Mouse (Mus musculus) neural tube, embryonic 11.5 days (tissue): ENCODE data around the gene Fasl. TPM values are rescaled to one million over a fixed set of nuclear protein-coding genes. Genes with fewer than 3 reads are reported as not detected.

Experiments used
- ATAC-seq: fragments of 200-750 bp; cut with Nextera tagmentation; 2 replicates; pipeline ENCODE4 v1.8.0; 2017; ENCODE audit warnings: moderate number of reproducible peaks, mild to moderate bottlenecking, moderate TSS enrichment, moderate library complexity; ENCODE audit not compliant: insufficient read depth, low FRiP score, low TSS enrichment
- DNase-seq: peaks from one replicate; pipeline ENCODE4 v3.0.0-alpha.2; 2015; ENCODE audit warnings: low spot score
- H3K27ac ChIP-seq: fragments of 300-500 bp; sonication (generic); 2 replicates; pipeline ENCODE4 v1.5.1; 2014; ENCODE audit warnings: low read depth, mild to moderate bottlenecking, low read length
- H3K27me3 ChIP-seq: fragments of 300-500 bp; sonication (generic); 2 replicates; pipeline ENCODE4 v1.6.1; 2014; ENCODE audit warnings: mild to moderate bottlenecking, low read length, mixed read lengths; ENCODE audit not compliant: control insufficient read depth, insufficient read depth
- H3K36me3 ChIP-seq: fragments of 300-500 bp; sonication (generic); 2 replicates; pipeline ENCODE4 v1.6.1; 2014; ENCODE audit warnings: mild to moderate bottlenecking, low read length, moderate library complexity, mixed read lengths; ENCODE audit not compliant: control insufficient read depth, insufficient read depth
- H3K4me1 ChIP-seq: fragments of 300-500 bp; sonication (generic); 2 replicates; pipeline ENCODE4 v1.6.1; 2014; ENCODE audit warnings: low read length, mixed read lengths; ENCODE audit not compliant: control insufficient read depth, insufficient read depth
- H3K4me2 ChIP-seq: fragments of 300-500 bp; sonication (generic); 2 replicates; pipeline ENCODE4 v1.6.1; 2014; ENCODE audit warnings: low read depth, mild to moderate bottlenecking, moderate library complexity
- H3K4me3 ChIP-seq: fragments of 300-500 bp; sonication (generic); 2 replicates; pipeline ENCODE4 v1.5.1; 2014; ENCODE audit warnings: low read depth, low read length
- H3K9ac ChIP-seq: fragments of 300-500 bp; sonication (generic); 2 replicates; pipeline ENCODE4 v1.6.1; 2014; ENCODE audit warnings: mild to moderate bottlenecking, low read length
- H3K9me3 ChIP-seq: fragments of 300-500 bp; sonication (generic); 2 replicates; pipeline ENCODE4 v1.6.1; 2016; ENCODE audit warnings: low read length; ENCODE audit not compliant: control insufficient read depth
- WGBS: fragments of 180-500 bp; shearing (Covaris S2); extraction: QIAGEN DNeasy Blood & Tissue Kit; methylation state at CpG from one replicate; pipeline ENCODE4 v1.1.7; 2014; 5-methylcytosine and 5-hydroxymethylcytosine counted together
- polyA plus RNA-seq: library from polyadenylated mRNA; unstranded; fragments of >200 nt; fragmentation: Nextera tagmentation; extraction: Ambion mirVana; gene quantifications from 2 replicates; pipeline ENCODE4 v1.2.1, GENCODE M21; 2014

Gene Fasl
- polyA plus RNA-seq, 1 experiment from 2014 or later: not detected

DNA sequence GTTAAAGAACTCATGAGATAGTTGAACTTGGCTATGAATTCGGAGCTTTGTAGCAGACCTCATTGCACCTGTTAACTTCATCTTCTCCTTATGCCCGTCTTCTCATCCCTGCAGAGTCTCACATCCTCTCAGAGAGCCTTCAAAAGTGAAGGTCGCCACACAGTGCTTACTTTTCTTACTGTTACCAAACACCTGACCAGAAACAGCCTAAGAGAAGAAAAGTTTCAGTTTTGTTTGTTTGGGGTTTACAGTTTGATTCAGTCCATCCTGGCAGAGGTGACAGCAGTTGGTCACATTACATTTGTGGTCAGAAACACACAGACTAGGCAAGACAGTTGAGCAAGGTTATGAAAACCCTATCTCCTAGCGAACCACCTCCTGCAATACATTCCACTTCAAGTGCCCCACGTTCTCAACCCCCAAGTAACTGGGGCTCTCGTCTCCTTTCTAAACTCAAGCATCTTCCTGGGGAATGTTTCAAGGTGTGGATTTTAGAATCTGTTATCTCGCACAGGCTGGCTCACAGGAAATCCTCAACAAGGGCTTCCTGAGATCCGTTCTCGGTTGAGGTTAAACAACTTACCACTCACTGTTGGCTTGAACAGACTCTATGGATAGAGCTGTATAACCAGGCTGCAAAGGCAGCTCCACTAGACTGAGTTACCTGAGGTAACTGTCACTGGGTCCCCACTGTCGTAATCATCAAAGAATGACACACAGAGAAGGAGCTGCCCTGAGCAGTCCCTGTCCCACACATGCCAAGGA is 6.3 kb upstream of the Fasl start:
- ATAC-seq: no peak
- no peaks in the 10 kb centered on the region for H3K36me3 ChIP-seq

DNA sequence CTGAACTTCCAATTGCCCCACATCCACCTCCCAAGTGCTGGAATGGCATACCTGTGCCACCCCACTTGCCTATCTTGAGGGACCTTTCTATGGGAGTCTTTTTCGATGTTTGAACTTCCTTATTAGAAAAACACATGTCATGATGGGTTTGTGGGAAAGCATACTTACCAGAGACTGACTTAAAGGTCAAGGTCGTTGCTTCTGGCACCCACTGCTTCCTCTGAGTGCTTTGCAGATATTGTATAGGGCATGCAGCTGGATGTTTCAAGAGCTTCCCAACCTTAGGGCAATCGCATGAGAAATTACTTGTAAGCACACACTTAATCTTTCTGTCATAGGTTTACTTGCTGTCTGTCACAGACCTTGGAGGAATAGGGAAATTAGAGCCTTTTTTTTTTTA is 5.0 kb upstream of the Fasl start:
- Histone ChIP-seq H3K27me3 (no peaks in the 10 kb centered on the region), H3K4me1 (no peaks in the 10 kb centered on the region), H3K4me3 (no peak overlapping the region), H3K36me3 (no peaks in the 10 kb centered on the region), H3K4me2 (no peak overlapping the region), H3K9ac (no peak overlapping the region), H3K9me3 (no peaks in the 10 kb centered on the region), H3K27ac (no peak overlapping the region)
- DNase-seq: no peak
- no peak for ATAC-seq
- WGBS: 81% methylated on average over 3 of the region's 3 CpGs

More for the DNA sequence above, 6.3 kb upstream of the Fasl start:
- WGBS: 89% methylated on average over 10 of the region's 10 CpGs
- no peak for DNase-seq
- Histone ChIP-seq H3K4me1 (no peaks in the 10 kb centered on the region), H3K4me3 (no peak overlapping the region), H3K9ac (no peak overlapping the region), H3K27me3 (no peaks in the 10 kb centered on the region), H3K27ac (no peak overlapping the region), H3K9me3 (no peaks in the 10 kb centered on the region), H3K4me2 (no peak overlapping the region)

DNA sequence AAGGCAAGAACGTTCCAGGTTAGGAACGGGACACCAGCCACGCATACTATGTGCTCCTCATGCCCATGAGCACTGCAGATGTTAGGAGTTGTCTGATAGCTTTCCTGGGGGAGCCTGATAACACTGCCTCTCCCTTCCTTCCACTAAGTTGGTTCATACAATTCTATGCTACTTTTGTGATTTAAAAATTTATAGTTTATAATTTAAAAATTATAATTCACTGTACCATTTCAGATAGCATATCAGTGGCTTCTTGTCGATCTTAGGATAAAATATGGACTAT is 4.3 kb upstream of the Fasl start:
- no peaks in the 10 kb centered on the region for H3K36me3 ChIP-seq
- H3K4me3 ChIP-seq: no peak overlapping the region
- ATAC-seq: no peak
- 93% methylated on average over 4 of the region's 4 CpGs for WGBS
- H3K27ac ChIP-seq: no peak overlapping the region
- H3K9ac ChIP-seq: no peak overlapping the region
- H3K9me3 ChIP-seq: no peaks in the 10 kb centered on the region
- no peaks in the 10 kb centered on the region for H3K27me3 ChIP-seq
- H3K4me1 ChIP-seq: no peaks in the 10 kb centered on the region
- H3K4me2 ChIP-seq: no peak overlapping the region
- no peak for DNase-seq

DNA sequence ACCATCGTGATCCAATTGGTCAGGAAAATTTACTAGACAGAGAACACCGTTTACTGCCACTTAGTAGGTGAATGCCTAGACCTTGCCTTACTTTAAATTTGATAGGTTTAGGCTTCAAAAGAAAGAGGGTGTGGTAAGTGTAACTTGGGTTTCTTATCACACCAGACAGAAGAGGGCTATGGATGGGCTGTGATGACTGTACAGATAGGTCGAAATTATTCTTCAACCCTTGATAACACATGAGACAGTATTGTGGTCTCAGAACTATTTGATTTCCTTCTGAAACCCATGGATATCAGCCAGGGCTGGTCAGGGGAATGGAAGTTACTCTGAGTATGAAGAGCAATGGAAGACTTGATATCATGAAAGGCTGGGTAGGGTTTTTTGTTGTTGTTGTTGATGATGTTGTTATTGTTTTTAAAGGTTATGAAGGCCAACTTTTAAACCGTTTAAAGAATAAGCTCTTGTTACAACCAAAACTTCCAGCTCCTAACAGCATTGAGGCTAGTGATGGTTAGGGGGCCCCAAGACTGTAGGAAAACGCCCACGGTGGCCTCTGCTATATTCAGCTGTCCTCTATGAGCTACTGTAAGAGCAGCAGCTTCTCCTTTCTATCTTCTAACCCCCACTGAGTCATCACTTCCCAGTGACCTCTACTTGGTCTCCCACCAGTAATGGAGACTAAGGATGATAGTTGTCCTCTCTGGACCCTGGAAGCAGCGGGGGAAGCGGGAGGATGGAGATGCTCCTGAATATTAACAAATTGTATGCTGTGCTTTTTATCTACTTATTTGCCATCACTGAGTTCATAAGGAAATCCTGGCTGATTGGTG is 3.8 kb upstream of the Fasl start:
- no peaks in the 10 kb centered on the region for H3K4me1 ChIP-seq
- H3K9ac ChIP-seq: no peak overlapping the region
- no peak overlapping the region for H3K4me2 ChIP-seq
- H3K4me3 ChIP-seq: no peak overlapping the region
- no peaks in the 10 kb centered on the region for H3K36me3 ChIP-seq
- DNase-seq (no peak), ATAC-seq (no peak)
- WGBS: 86% methylated on average over 8 of the region's 8 CpGs
- no peak overlapping the region for H3K27ac ChIP-seq
- H3K27me3 ChIP-seq: no peaks in the 10 kb centered on the region
- H3K9me3 ChIP-seq: no peaks in the 10 kb centered on the region

DNA sequence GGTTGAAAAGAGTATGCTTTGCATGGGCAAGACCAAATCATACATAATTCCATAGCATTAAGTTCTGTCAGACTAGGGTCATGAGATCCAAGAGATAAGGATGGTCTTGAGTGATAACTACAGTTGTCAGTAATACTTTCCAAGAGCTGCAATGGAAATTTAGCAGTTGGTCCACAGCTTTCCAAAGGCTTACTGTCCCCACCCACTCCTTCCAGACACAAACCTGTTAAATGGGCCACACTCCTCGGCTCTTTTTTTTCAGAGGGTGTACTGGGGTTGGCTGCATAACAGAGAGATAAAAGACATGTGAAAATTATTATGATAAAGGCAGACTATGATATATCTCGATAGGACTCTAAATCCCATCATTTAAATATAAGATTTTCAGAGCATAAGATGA is 5.6 kb downstream of the Fasl start:
- H3K4me1 ChIP-seq: no peaks in the 10 kb centered on the region
- H3K4me3 ChIP-seq: no peak overlapping the region
- H3K9me3 ChIP-seq: no peaks in the 10 kb centered on the region
- DNase-seq (no peak), ATAC-seq (no peak)
- no peak overlapping the region for H3K27ac ChIP-seq
- H3K4me2 ChIP-seq: no peak overlapping the region
- no peaks in the 10 kb centered on the region for H3K27me3 ChIP-seq
- 84% methylated on average over 2 of the region's 2 CpGs for WGBS
- no peak overlapping the region for H3K9ac ChIP-seq
- H3K36me3 ChIP-seq: no peaks in the 10 kb centered on the region

DNA sequence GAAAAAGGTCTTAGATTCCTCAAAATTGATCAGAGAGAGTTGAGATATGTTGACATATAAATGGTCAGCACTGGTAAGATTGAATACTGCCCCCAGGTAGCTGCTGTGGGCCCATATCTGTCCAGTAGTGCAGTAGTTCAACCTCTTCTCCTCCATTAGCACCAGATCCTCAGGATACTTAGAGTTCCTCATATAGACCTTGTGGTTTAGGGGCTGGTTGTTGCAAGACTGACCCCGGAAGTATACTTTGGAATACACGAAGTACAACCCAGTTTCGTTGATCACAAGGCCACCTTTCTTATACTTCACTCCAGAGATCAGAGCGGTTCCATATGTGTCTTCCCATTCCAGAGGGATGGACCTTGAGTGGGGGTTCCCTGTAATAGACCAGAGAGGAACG is 6.7 kb downstream of the Fasl start:
- Histone ChIP-seq H3K36me3 (no peaks in the 10 kb centered on the region), H3K4me1 (no peaks in the 10 kb centered on the region), H3K27ac (no peak overlapping the region), H3K4me3 (no peak overlapping the region), H3K9me3 (no peaks in the 10 kb centered on the region), H3K9ac (no peak overlapping the region), H3K4me2 (no peak overlapping the region), H3K27me3 (no peaks in the 10 kb centered on the region)
- ATAC-seq (no peak), DNase-seq (no peak)
- 88% methylated on average over 5 of the region's 5 CpGs for WGBS

DNA sequence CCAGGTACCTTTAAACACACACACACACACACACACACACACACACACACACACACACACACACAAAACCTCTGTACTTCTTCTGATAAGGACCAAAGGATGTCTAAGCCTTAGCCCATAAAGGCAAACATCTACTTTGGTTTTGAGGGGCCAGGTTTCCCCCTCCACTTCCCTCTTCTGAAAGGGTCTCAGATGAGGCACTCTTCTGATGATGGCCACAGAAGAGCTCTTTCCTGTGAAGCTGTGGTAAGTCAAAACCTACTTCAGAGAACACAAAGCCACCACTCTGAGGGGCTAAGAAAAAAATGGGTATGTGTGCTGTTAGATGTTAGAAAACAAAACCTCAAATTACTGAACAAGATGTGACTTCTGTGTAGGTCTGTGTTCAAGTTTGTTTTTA is 9.2 kb downstream of the Fasl start:
- DNase-seq: no peak
- Histone ChIP-seq H3K27ac (no peak overlapping the region), H3K9ac (no peak overlapping the region), H3K9me3 (no peaks in the 10 kb centered on the region), H3K36me3 (no peaks in the 10 kb centered on the region), H3K27me3 (no peaks in the 10 kb centered on the region), H3K4me2 (no peak overlapping the region), H3K4me1 (no peaks in the 10 kb centered on the region), H3K4me3 (no peak overlapping the region)
- ATAC-seq: no peak

DNA sequence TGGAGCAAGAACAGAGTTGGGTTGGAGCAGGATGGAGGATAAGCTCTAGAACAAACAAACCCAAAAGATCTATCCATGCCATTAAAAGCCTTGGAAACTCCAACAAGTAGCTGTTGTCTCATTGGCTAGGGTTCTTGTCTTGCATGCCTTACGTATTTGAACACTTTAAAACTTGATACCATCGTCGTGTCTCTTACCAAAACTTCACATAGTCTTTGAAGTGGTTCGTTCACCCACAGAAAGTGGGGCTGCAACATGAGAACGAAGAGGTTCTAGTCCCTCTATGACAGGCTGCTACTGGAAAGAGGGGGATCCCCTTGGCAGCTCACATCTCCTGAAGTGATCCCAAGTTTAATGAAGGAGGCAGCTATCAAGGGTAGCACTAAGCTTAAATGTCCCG is 13.1 kb downstream of the Fasl start:
- WGBS: 84% methylated on average over 6 of the region's 6 CpGs
- H3K27ac ChIP-seq: no peak overlapping the region
- H3K9ac ChIP-seq: no peak overlapping the region
- H3K27me3 ChIP-seq: no peaks in the 10 kb centered on the region
- DNase-seq (no peak), ATAC-seq (no peak)
- no peak overlapping the region for H3K4me2 ChIP-seq
- no peaks in the 10 kb centered on the region for H3K9me3 ChIP-seq
- no peaks in the 10 kb centered on the region for H3K36me3 ChIP-seq
- H3K4me3 ChIP-seq: no peak overlapping the region
- H3K4me1 ChIP-seq: no peaks in the 10 kb centered on the region

DNA sequence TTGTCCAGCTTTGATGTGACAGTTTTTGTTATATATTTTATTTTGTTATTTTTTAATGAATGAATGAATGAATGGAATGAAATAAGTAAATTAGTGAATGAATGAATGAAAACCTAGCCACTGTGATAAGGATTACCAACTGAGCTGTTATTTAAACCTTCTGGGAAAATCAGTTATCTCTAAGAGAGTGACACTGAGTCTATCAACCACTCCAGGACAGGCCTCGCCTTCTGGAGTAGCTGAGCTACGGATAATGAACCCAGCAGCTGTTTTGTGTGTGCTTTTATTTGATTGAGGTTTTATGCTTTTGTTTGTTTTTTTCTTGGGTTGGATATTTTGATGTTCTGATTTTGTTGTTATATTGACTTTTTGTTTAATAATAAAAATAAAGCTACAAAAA is 17.0 kb downstream of the Fasl start:
- H3K9me3 ChIP-seq: no peaks in the 10 kb centered on the region
- no peak overlapping the region for H3K9ac ChIP-seq
- no peaks in the 10 kb centered on the region for H3K27me3 ChIP-seq
- H3K4me1 ChIP-seq: no peaks in the 10 kb centered on the region
- no peak overlapping the region for H3K4me2 ChIP-seq
- H3K27ac ChIP-seq: no peak overlapping the region
- 87% methylated on average over 2 of the region's 2 CpGs for WGBS
- no peak for ATAC-seq
- no peak overlapping the region for H3K4me3 ChIP-seq
- H3K36me3 ChIP-seq: no peaks in the 10 kb centered on the region
- no peak for DNase-seq
